Mouse (Mus musculus) heart, embryonic 14.5 days (tissue): ENCODE data around the gene Ptch1. TPM values are rescaled to one million over a fixed set of nuclear protein-coding genes. Genes with fewer than 3 reads are reported as not detected.

Experiments used
- ATAC-seq: fragments of 200-750 bp; cut with Nextera tagmentation; 2 replicates; pipeline ENCODE4 v1.8.0; 2017; ENCODE audit warnings: low read depth, moderate TSS enrichment; ENCODE audit not compliant: insufficient number of reproducible peaks, insufficient read depth, low FRiP score
- H3K27ac ChIP-seq, 2 experiments: fragments of 200-500 bp in 1 of 2; fragments of 300-500 bp in 1 of 2; sonication (generic) in 1 of 2; replicated peaks in 1 of 2; 2 replicates each; pipeline ENCODE4 v1.5.1; 2012 to 2014; ENCODE audit warnings: low read depth in 2 of 2, low read length in 2 of 2, control low read depth in 1 of 2, mild to moderate bottlenecking in 1 of 2, mixed read lengths in 1 of 2; ENCODE audit not compliant: control insufficient read depth in 1 of 2, insufficient read depth in 1 of 2
- H3K27me3 ChIP-seq: fragments of 300-500 bp; sonication (generic); 2 replicates; pipeline ENCODE4 v1.6.1; 2014; ENCODE audit warnings: mild to moderate bottlenecking, low read length, control low read depth; ENCODE audit not compliant: control insufficient read depth, insufficient read depth
- H3K36me3 ChIP-seq: fragments of 300-500 bp; sonication (generic); 2 replicates; pipeline ENCODE4 v1.6.1; 2014; ENCODE audit warnings: mild to moderate bottlenecking, control low read depth, low read length, mixed read lengths; ENCODE audit not compliant: control insufficient read depth, insufficient read depth
- H3K4me1 ChIP-seq, 2 experiments: fragments of 200-500 bp in 1 of 2; fragments of 300-500 bp in 1 of 2; sonication (generic) in 1 of 2; 2 replicates each; pipeline ENCODE4 v1.6.1; 2012 to 2014; ENCODE audit warnings: low read length in 2 of 2, control low read depth in 1 of 2, mixed read lengths in 1 of 2; ENCODE audit not compliant: control insufficient read depth in 2 of 2, insufficient read depth in 2 of 2
- H3K4me2 ChIP-seq: fragments of 300-500 bp; sonication (generic); 2 replicates; pipeline ENCODE4 v1.6.1; 2014; ENCODE audit warnings: mild to moderate bottlenecking, low read length
- H3K4me3 ChIP-seq, 2 experiments: fragments of 200-500 bp in 1 of 2; fragments of 300-500 bp in 1 of 2; sonication (generic) in 1 of 2; 2 replicates each; pipeline ENCODE4 v1.5.1; 2012 to 2014; ENCODE audit warnings: low read length in 2 of 2, mild to moderate bottlenecking in 2 of 2, control low read depth in 1 of 2, low read depth in 1 of 2, moderate library complexity in 1 of 2; ENCODE audit not compliant: control insufficient read depth in 1 of 2, insufficient read depth in 1 of 2
- H3K9ac ChIP-seq: fragments of 300-500 bp; sonication (generic); 2 replicates; pipeline ENCODE4 v1.6.1; 2014; ENCODE audit warnings: mild to moderate bottlenecking, low read length
- H3K9me3 ChIP-seq: fragments of 300-500 bp; sonication (generic); 2 replicates; pipeline ENCODE4 v1.6.1; 2016; ENCODE audit warnings: low read length, control low read depth; ENCODE audit not compliant: control insufficient read depth
- WGBS: fragments of 180-500 bp; shearing (Covaris S2); extraction: QIAGEN DNeasy Blood & Tissue Kit; methylation state at CpG from one replicate; pipeline ENCODE4 v1.1.7; 2014; 5-methylcytosine and 5-hydroxymethylcytosine counted together
- polyA plus RNA-seq: library from polyadenylated mRNA; unstranded; fragments of >200 nt; fragmentation: Nextera tagmentation; extraction: Ambion mirVana; gene quantifications from 2 replicates; pipeline ENCODE4 v1.2.1, GENCODE M21; 2014

The Ptch1 gene
- polyA plus RNA-seq, 1 experiment from 2014 or later, result 8.4 TPM

- 85% methylated on average over 5 of the region's 5 CpGs for WGBS
- Histone ChIP-seq H3K4me2 (no peak overlapping the region), H3K4me3 (no peak overlapping the region), H3K9me3 (no peaks in the 10 kb centered on the region), H3K9ac (no peak overlapping the region), H3K4me1 (peaks cover 0 to 2% of the 10 kb centered on the region in 2 experiments; a peak in 2 of 4 replicates), H3K27ac (no peak overlapping the region), H3K36me3 (no peaks in the 10 kb centered on the region), H3K27me3 (no peaks in the 10 kb centered on the region)
- ATAC-seq, result no peak
These were observed 19.4 kb upstream of the Ptch1 start for GRCm38 (mm10) chr13:63592755-63593154.

- H3K9ac ChIP-seq, result no peak overlapping the region
- no peak overlapping the region for H3K27ac ChIP-seq
- H3K36me3 ChIP-seq, result no peaks in the 10 kb centered on the region
- WGBS, result 59% methylated on average over 4 of the region's 4 CpGs
- peaks cover 4 to 7% of the 10 kb centered on the region in 2 experiments; a peak in 3 of 4 replicates for H3K4me1 ChIP-seq
- no peak for ATAC-seq
- no peaks in the 10 kb centered on the region for H3K9me3 ChIP-seq
- H3K27me3 ChIP-seq, result peaks cover 37% of the 10 kb centered on the region
- H3K4me3 ChIP-seq, result no peak overlapping the region
- H3K4me2 ChIP-seq, result no peak overlapping the region
These were observed 1.2 kb upstream of the Ptch1 start for GRCm38 (mm10) chr13:63574601-63575000.

DNA sequence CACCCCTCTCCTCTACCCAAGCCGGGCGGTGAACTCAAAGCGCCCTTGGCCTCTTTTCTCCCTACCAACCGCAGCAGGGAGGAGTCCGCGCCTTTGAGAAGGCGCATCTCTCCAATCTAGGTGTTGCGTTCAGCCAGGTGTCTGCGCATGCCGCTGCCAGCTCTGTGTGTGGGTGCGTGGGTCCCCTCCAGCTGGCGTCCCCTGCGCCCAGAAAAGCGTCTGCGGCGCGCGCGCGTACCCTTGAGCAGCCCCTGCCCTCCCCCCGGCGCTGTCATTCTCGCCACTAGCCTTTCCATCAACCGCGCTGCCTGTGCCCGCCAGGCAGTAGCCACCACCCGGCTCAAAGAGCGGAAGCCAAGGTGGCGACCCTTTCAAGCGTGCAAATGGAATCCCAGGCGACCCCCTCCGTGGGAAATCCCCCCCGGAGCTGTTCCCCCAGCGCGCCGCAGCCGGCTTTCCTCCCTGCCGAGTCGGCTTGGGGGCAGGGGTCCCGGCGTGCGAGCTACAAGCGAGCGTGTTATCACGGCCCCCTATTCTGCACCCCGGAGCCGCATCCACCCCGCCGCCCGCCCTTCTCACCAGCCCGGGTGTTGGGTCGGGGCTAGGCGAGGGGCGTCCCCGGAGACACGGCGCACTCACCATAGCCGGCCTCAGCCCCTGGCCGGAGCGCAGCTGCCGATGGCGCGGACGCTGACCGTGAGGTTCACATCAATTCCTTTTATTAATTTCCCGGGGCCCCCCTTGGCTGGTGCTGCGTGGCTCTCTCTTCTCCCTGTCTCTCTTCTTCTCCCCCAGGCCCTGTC, 744 bp downstream of the Ptch1 start:
- Histone ChIP-seq H3K4me1 (peaks cover 6 to 7% of the 10 kb centered on the region in 2 experiments), H3K4me3 (peak overlapping the region; percentile 65 to 71), H3K4me2 (peak overlapping the region; percentile 100), H3K27ac (no peak overlapping the region), H3K27me3 (peaks cover 43% of the 10 kb centered on the region), H3K9me3 (no peaks in the 10 kb centered on the region), H3K36me3 (no peaks in the 10 kb centered on the region), H3K9ac (peak overlapping the region; percentile 74)
- ATAC-seq, result no peak
- under 1% methylated on average over 66 of the region's 67 CpGs for WGBS

DNA sequence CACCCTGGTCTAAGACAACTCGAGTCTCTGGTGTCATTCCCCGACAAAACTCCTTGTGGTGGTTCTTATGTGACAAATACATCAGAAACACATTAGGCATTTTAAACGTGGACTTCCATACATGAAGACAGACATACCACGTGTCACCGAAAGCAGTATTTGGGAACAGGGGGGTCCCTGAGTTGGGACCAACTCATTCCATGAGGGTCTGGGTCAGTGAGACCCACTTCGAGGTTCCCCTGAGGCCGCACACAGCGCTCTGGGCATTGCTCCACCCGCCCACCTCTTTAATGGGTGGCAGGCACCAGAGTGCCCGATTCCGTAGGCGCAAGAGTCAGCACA, 1.3 kb downstream of the Ptch1 start:
- Histone ChIP-seq H3K9me3 (no peaks in the 10 kb centered on the region), H3K27me3 (peaks cover 43% of the 10 kb centered on the region), H3K27ac (no peak overlapping the region), H3K9ac (peak overlapping the region; percentile 74), H3K4me1 (peaks cover 6 to 7% of the 10 kb centered on the region in 2 experiments), H3K36me3 (no peaks in the 10 kb centered on the region), H3K4me3 (peak overlapping the region; percentile 65 to 71), H3K4me2 (peak overlapping the region; percentile 100)
- WGBS, result 3% methylated on average over 12 of the region's 12 CpGs
- no peak for ATAC-seq

DNA sequence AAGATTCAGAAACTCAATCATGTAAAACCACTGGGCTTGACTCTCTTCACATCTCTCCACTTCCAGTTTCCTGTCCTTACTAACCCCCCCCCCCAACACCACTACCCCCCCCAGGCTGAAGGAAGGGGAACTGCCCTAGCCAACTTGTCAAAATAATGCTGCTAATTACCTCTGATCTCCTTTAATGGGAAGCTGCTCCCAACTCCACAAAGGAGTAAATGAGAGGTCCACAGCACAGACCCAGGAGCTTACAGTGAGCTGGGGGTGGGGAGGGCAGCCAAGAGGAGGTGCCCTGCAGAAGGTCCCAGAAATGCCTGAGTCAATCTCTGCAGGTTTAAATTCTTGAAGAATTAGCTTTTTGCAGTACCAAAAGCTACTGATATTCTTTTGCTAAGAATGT, 2.9 kb downstream of the Ptch1 start:
- H3K9ac ChIP-seq, result no peak overlapping the region
- no peaks in the 10 kb centered on the region for H3K36me3 ChIP-seq
- peaks cover 43% of the 10 kb centered on the region for H3K27me3 ChIP-seq
- H3K9me3 ChIP-seq, result no peaks in the 10 kb centered on the region
- peaks cover 6 to 7% of the 10 kb centered on the region in 2 experiments for H3K4me1 ChIP-seq
- no peak overlapping the region for H3K4me3 ChIP-seq
- ATAC-seq, result no peak
- no peak overlapping the region for H3K4me2 ChIP-seq
- H3K27ac ChIP-seq, result no peak overlapping the region

DNA sequence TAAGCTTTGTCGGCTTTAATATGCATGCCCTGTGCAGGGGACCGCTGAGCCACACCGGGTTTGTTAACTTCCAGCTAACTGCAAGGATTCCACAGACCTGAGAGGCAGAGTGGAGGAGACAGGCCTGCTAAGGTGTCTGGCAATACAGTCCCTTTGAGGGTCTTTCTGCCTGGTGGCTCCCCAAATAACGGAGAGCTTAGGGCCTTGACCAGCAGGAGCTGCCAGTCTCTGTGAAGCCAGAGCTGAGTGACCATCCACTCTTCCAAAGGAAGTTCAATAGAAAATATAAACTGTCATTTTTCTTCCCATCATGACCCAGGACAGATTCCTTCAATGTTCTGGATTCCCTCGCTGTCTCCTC, 4.0 kb downstream of the Ptch1 start:
- no peak overlapping the region for H3K9ac ChIP-seq
- WGBS, result 40% methylated on average over 5 of the region's 5 CpGs
- H3K36me3 ChIP-seq, result no peaks in the 10 kb centered on the region
- no peak overlapping the region for H3K4me2 ChIP-seq
- no peaks in the 10 kb centered on the region for H3K9me3 ChIP-seq
- H3K4me1 ChIP-seq, result peaks cover 6 to 7% of the 10 kb centered on the region in 2 experiments
- peaks cover 41% of the 10 kb centered on the region for H3K27me3 ChIP-seq
- ATAC-seq, result no peak
- no peak overlapping the region for H3K4me3 ChIP-seq
- H3K27ac ChIP-seq, result no peak overlapping the region

- peak overlapping the region; percentile 66 for H3K9ac ChIP-seq
- peak overlapping the region; percentile 84 for H3K4me2 ChIP-seq
- no peak overlapping the region for H3K27ac ChIP-seq
- H3K27me3 ChIP-seq, result peaks cover 36% of the 10 kb centered on the region
- peaks cover 6 to 7% of the 10 kb centered on the region in 2 experiments for H3K4me1 ChIP-seq
- ATAC-seq, result no peak
- H3K9me3 ChIP-seq, result no peaks in the 10 kb centered on the region
- WGBS, result 15% methylated on average over 19 of the region's 19 CpGs
- peak overlapping the region in 1 of 2 experiments; percentile 85; a peak in 3 of 4 replicates for H3K4me3 ChIP-seq
- H3K36me3 ChIP-seq, result no peaks in the 10 kb centered on the region
These were observed 4.5 kb downstream of the Ptch1 start for GRCm38 (mm10) chr13:63568741-63569395.
